Mouse (Mus musculus) skeletal muscle tissue, postnatal 0 days (tissue): ENCODE results near the gene Mrps34. TPM values are rescaled to one million over a fixed set of nuclear protein-coding genes. Genes with fewer than 3 reads are reported as not detected.

Source experiments
- polyA plus RNA-seq: library from polyadenylated mRNA; unstranded; fragments of >200 nt; fragmentation: Nextera tagmentation; extraction: Ambion mirVana; gene quantifications from 2 replicates; pipeline ENCODE4 v1.2.1, GENCODE M21; 2015

The Mrps34 gene
- polyA plus RNA-seq, result 185 and 189 TPM in 2 replicates

GRCm38 (mm10) chr17:24894995-24895547 lies at the start of gene Mrps34, which contains the start of gene Eme2:
Gene Mrps34 (plus strand): TSS chr17:24895116.
Gene Eme2 (minus strand): TSS chr17:24895087.

GRCm38 (mm10) chr17:24850065-24850772 lies 44.7 kb upstream of the Mrps34 start, which contains the start of gene Fahd1:
Gene Fahd1 (minus strand): TSS chr17:24850364.

GRCm38 (mm10) chr17:24865776-24866175 lies 29.1 kb upstream of the Mrps34 start, which contains the start of gene Igfals:
Gene Igfals (plus strand): TSS chr17:24865997.

GRCm38 (mm10) chr17:24886134-24886931 lies 8.6 kb upstream of the Mrps34 start, which contains the start of the genes Nubp2 and Spsb3:
Gene Nubp2 (minus strand): TSS chr17:24886349.
Gene Spsb3 (plus strand): TSS chr17:24886643.

GRCm38 (mm10) chr17:24896241-24896992 lies 1.5 kb downstream of the Mrps34 start, which contains the start of gene Nme3:
Gene Nme3 (plus strand): TSS chr17:24896500.

GRCm38 (mm10) chr17:24936259-24937237 lies 41.6 kb downstream of the Mrps34 start, which contains the start of gene Mapk8ip3:
Gene Mapk8ip3 (minus strand): TSS chr17:24936977.

Other genes with a start within 250 kb of the Mrps34 start
- gene Slc9a3r2, start 244.8 kb upstream of the Mrps34 start, polyA plus RNA-seq, result 38.9 and 45.6 TPM in 2 replicates
- not detected in 2 replicates for gene Npw, start 236.7 kb upstream of the Mrps34 start, polyA plus RNA-seq
- gene Zfp598, start 225.4 kb upstream of the Mrps34 start, polyA plus RNA-seq, result 9.0 and 11.7 TPM in 2 replicates
- 0.11 TPM in 1 of 2 replicates, not detected in the other for gene Syngr3, start 205.2 kb upstream of the Mrps34 start, polyA plus RNA-seq
- gene Gfer, start 199.0 kb upstream of the Mrps34 start, polyA plus RNA-seq, result 33.2 and 39.3 TPM in 2 replicates
- 1.1 and 1.8 TPM in 2 replicates for gene Noxo1, start 198.9 kb upstream of the Mrps34 start, polyA plus RNA-seq
- 22.5 and 25.2 TPM in 2 replicates for gene Tbl3, start 187.5 kb upstream of the Mrps34 start, polyA plus RNA-seq
- gene Rnf151, start 177.1 kb upstream of the Mrps34 start, polyA plus RNA-seq, result not detected in 2 replicates
- 829 and 862 TPM in 2 replicates for gene Rps2, start 177.0 kb upstream of the Mrps34 start, polyA plus RNA-seq
- gene Ndufb10, start 170.6 kb upstream of the Mrps34 start, polyA plus RNA-seq, result 707 and 733 TPM in 2 replicates
- 47.3 and 64.3 TPM in 2 replicates for gene Rpl3l, start 167.3 kb upstream of the Mrps34 start, polyA plus RNA-seq
- gene Msrb1, start 158.5 kb upstream of the Mrps34 start, polyA plus RNA-seq, result 52.7 and 59.6 TPM in 2 replicates
- 0.51 TPM in 1 of 2 replicates, not detected in the other for gene Hs3st6, start 142.1 kb upstream of the Mrps34 start, polyA plus RNA-seq
- gene Meiob, start 90.8 kb upstream of the Mrps34 start, polyA plus RNA-seq, result not detected in 2 replicates
- 71.4 and 75.0 TPM in 2 replicates for gene Hagh, start 55.0 kb upstream of the Mrps34 start, polyA plus RNA-seq
- 28.0 and 28.6 TPM in 2 replicates for gene Fahd1, start 44.8 kb upstream of the Mrps34 start, polyA plus RNA-seq
- 0.42 and 6.3 TPM in 2 replicates for gene Igfals, start 29.1 kb upstream of the Mrps34 start, polyA plus RNA-seq
- 21.2 and 24.8 TPM in 2 replicates for gene Nubp2, start 8.8 kb upstream of the Mrps34 start, polyA plus RNA-seq
- gene Spsb3, start 8.5 kb upstream of the Mrps34 start, polyA plus RNA-seq, result 36.7 and 37.8 TPM in 2 replicates
- 18.2 and 18.6 TPM in 2 replicates for gene Eme2, start within 50 bp of the Mrps34 start, polyA plus RNA-seq
- gene Nme3, start 1.4 kb downstream of the Mrps34 start, polyA plus RNA-seq, result 22.1 and 25.2 TPM in 2 replicates
- 11.9 and 12.0 TPM in 2 replicates for gene Mapk8ip3, start 41.9 kb downstream of the Mrps34 start, polyA plus RNA-seq
- gene Jpt2, start 65.6 kb downstream of the Mrps34 start, polyA plus RNA-seq, result 20.1 and 26.9 TPM in 2 replicates
- gene Cramp1l, start 120.7 kb downstream of the Mrps34 start, polyA plus RNA-seq, result 2.9 TPM in 2 replicates
- gene Ift140, start 121.0 kb downstream of the Mrps34 start, polyA plus RNA-seq, result 3.8 and 4.4 TPM in 2 replicates
- 13.6 and 14.9 TPM in 2 replicates for gene Tmem204, start 188.5 kb downstream of the Mrps34 start, polyA plus RNA-seq
- 19.1 and 19.4 TPM in 2 replicates for gene Telo2, start 220.9 kb downstream of the Mrps34 start, polyA plus RNA-seq
- 1.2 and 3.2 TPM in 2 replicates for gene Ptx4, start 225.6 kb downstream of the Mrps34 start, polyA plus RNA-seq
- gene Clcn7, start 238.3 kb downstream of the Mrps34 start, polyA plus RNA-seq, result 9.3 and 9.6 TPM in 2 replicates